Mouse (Mus musculus) C2C12 (cell line): ENCODE measurements around the gene Cbfb.

Experiments used
- CTCF ChIP-seq: IDR thresholded peaks from one replicate; pipeline ENCODE4 v1.5.1; 2011; ENCODE audit not compliant: control insufficient read depth, insufficient read depth, insufficient read length
- MYOD1 ChIP-seq: IDR thresholded peaks from one replicate; pipeline ENCODE4 v1.6.1; 2011; ENCODE audit warnings: low read depth; ENCODE audit not compliant: control insufficient read depth, insufficient read length
- MYOG ChIP-seq: IDR thresholded peaks from one replicate; pipeline ENCODE4 v1.6.1; 2011; ENCODE audit not compliant: control insufficient read depth, insufficient read length; ENCODE audit errors: extremely low read depth

DNA sequence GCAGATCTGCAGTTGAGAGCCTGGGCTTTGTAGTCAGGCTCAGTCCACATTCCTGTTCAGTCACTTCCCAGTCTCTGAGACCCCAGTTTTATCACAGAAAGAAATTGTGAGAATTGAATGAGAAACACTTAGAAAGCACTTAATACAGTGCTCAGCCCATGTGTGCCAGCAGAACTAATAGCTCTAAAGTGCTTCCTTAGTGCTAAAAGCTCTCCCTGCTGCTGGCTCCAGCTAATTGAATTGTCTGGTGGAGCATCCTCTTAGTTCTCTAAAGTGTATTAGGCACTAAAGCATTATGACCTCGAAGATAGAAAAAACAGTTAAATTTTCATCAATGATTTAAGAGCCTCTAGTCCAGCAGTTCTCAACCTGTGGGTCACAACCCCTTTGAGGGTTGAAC, 35.3 kb downstream of the Cbfb start:
- TF ChIP-seq CTCF (no peak), MYOG (no peak), MYOD1 (no peak)
